Mouse (Mus musculus): ENCODE data around the gene Flrt1.

The Flrt1 gene

DNA sequence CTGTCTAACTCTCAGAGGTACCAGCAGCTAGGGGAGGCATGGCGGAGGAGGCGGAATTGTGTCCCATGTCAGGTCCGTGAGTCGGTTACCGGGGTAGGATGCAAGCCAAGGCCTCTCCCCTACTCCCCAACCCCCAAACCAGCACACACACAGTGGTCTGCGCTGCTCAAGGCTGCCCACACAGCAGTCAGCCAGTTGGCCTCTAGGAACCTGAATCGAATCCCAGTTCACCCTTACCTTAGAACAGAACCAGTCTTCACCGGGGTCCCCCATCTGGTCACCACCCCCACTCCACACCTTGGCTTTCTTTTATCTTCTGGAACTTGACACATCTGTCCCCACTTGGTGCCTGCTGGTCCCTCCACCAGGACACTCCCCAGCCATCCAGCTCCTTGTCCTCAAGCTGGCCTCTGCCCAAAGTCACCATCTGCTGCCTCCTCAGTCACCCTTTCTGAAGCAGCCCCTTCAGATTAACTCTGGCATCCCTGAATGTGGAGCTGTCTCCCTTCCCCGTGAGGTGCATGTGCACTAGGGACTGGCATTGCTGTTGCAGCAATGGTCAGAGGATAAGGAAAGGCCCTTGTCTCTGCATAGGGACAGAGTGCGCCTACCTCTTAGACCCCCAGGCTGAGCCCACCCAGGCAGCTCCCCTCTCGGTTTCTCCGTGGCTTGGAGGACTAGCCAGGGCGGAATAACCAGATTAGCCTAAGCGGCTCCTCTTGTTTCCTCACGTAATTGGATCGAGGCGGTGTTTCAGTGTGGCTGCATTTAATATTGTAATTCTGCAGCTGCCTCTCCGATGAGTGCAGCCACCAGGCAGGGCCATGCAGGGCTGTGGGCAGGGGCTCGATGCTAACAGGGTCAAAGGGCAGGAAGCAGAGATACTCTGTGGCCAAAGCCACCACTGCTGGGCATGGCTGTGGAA is 23.3 kb upstream of the Flrt1 start:
- DNase-seq = no peak

DNA sequence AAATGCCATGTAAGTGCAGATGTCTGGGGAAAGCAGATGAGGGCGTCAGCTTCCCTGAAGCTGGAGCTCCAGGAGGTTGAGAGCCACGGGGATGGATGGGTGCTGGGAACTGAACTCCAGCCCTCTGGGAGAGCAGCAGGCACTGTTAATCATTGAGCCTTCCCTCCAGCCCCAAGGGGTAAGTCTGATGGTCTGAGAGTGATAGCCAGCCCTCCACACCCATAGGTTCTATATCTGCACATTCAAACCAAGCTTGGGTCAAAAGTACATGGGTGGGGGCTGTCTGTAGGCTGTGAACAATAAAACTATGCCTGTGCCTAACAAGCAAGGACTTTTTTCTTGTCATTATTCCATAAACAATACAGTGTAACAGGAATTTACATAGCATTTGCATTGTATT is 21.4 kb upstream of the Flrt1 start:
- no peak for DNase-seq

DNA sequence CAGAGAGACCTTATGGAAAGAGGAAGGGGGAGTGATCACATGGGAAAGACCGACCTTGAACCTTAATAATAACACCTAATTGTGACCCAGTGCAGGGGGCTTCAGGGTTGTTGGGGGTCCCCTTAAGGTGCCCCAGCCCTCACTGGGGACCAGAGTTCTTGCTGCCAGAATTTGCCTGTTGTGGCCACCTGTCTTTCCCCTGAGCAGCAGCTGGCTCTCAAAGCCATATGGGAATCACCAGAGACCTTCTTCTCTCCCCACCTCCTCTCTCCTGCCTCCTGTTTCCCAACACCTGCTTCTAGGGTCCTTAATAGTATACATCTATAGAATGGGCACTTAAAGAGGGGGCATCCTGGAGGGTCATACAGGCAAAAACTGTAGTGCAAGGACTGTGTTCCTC is 20.7 kb upstream of the Flrt1 start:
- no peak for DNase-seq

DNA sequence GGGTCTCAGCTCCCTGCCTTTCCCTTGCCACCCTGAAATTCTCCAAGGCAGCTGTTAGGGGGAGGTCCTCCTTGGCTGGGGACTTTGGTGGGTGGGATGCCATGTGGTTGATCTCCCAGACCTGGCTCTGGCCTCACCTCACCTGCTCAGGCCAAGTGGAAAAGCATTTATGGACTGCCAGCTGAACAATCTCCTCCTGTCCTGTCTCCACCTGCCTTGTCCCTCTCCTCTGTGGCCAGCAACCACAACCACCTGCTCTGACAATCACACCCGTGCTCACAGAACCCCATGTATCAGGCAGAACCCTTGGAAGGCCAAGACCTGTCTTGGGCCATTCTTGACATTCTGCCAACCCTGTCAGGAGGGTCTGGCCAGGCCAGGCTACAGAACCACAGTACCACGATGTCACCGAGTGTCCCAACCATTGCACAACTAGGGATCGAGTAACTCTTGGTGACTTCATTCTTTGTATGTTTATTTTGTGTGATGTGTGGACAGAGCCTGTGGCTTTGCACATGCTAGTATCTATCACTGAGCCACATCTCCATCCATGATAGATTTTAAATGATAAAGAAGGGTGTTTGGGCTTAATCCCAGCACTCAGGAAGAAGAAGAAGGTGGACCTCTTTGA is 20.1 kb upstream of the Flrt1 start:
- no peak for DNase-seq

DNA sequence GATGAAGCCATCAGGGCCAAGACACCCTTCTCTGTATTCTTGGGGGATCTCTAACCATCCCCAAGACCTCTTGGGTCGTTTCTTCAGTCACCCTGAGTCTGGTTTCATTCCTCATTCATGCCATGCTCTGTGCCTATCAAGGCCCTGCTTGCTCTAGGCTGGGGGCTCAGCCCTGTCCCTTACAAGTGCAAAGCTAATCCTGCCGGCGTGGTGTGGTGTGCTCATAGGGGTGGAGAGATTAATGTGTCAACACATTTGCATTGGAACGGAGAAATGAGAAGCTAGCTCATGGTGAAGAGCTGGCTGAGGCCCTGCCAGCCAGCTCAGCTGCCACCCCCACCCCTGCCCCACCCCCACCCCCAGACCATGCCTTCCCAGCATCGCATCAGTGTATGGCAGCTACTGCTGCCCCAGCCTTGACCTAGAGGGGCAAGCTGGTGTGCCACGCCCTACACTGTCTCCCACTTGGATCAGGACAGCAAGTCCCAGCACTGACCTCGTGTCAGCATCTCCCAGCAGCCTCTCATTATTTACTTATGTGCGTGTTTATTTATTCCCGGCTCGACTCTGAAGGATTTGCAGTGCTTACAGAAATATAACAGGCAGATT is 17.3 kb upstream of the Flrt1 start:
- no peak for DNase-seq

DNA sequence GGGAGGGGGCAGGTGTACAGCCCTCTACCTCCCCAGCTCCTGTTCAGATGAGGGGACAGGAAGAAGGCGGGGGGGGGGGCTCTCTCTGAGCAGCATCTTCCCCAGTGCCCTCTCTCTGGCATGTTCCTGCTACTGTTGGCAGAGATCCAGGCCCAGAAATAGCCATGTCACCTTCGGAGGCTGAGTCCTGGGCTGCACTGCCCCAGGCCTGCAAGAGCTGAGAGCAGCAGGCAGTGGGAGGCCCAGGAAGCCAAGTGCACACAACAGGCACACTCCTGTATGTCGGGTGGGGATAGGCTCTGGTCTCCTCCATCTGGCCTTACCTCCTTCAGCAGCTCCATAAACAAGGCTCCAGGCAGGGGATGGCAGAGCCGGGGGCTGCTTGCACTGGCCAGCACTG is 16.7 kb upstream of the Flrt1 start:
- DNase-seq = no peak

DNA sequence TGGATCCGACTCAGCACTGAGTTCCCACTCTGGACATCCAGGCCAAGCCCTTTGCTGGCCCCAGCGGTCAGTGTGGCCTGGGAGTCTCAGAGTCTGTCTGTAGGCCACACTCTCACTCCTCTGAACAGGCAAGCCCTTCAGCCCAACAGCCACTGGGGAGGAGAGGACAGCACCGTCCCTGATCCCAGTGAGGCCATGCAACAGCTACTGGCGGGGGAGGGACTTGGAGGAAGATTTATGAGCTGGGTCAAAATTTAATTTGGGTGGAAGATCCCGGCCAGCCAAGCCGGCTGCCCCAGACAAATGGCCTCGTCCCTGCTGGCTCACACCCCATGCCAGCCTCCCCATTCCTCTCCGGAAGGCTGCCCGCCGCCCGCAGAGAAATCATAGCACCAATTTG is 15.7 kb upstream of the Flrt1 start:
- no peak for DNase-seq

DNA sequence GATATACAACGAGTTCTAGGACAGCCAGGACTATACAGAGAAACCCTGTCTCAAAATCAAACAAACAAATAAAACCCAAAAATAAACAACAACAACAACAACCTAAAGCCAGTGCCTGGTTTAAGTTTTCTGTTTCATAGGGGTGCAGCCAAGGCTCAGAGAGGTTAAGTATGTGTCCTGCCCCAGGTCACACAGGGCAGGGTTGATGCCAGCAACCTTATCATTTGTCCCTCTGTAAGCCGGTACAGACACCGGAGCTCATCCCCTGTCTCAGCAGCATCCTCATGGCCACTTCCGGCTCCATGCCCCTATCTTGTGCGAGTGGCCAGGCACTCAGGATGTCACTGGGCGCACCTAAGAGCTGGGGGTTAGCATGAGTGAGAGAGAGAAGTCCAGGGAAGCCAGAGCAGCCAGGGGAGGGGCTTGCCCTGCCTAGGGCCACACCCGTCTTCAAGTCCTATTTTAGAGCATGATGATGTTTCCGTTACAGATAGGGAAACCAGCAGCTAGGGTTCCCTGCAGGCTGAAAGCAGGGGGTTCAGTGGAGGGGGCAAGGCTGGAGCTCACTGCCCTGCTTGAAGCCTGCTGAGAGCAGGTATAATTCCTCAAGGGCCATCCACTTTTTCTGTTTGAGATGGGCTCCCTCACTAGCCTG is 12.3 kb upstream of the Flrt1 start:
- peak; percentile 25 for DNase-seq

DNA sequence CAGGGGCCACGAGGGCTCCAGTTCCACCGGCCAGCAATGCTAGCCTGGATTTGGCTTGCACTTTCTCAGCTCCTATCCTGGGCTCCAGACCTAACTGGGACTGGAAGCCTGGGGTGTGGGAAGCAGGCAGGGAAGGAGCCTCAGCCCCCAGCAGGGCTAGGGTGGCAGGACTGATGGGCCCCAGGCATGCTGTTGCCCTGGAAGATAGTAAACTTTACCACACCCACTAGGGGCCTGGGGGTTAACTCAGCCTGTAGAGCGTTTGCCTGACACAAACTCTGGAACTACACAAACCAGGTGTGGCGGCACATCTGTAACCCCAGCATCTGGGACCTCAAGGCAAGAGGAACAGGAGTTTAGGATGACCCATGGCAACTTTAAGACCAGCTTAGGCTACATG is 11.6 kb upstream of the Flrt1 start:
- DNase-seq = no peak

DNA sequence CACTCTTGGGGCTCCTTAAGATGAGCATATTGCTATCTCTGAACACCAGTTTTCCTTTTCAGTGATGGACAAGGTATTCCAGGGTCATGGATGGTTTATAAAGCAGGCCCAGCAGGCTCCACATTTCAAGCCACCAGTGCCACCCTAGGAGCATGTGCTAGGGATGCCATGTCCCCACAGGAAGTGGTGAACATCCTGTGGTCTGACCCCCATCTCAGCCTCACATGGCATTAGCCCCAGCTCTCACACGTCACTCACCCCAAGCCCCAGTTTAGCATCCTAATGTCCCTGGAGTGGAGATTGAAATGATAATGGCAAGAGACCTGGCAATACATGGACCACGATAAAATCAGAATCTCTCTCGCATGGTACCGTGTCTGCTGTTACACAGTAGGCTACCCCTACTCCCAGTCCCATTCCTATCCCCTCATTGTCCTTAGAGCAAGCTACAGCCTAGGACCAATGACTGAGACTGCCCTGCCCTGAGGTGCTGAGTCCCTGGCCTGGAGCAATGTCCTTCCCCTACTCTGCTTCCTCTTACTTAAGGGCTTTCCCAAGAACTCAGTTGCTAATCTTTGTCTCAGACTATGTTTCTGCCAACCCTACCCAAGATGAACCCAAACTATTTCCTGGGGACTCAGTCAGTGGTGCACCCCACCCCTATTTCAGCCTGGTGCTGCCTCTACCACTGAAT is 10.7 kb upstream of the Flrt1 start:
- DNase-seq = peak; percentile 29

DNA sequence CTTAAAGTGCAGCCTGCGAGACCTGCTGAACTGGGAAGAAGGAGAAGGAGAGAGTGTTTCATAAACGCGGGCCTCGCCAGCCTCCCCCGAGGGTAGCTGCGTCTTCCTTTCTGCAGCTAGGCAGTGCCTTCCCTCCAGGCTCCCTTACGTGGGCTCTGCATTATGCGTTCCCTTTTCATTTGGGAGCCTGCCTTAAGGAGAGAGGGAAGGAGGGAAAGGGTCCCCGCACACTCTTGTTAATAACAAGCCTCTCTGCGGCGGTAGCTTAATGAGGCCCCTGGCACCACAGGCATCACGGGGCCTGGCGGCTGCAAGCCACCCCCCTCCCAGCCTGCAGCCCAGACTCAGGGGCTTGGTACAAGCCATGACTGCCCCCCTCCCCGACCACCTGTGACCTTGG is 8.0 kb upstream of the Flrt1 start:
- DNase-seq = no peak

DNA sequence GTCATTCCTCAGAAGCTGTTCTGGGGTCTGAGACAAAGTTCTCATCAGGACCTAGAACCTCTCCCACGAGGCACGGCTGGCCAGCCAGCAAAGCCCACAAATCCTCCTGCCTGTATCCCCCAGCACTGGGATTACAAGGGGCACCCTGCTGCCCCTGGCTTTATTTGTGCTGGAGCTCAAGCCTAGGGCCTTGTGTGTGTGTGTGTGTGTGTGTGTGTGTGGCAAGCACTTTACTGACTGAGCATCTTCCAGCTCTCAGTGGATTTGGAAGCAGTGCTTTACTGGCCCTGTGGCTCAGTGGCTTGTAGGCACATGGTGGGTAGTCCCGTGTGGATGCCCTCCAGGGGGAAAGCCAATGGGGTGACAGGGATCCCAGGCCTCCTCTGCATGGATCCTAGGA is 7.1 kb upstream of the Flrt1 start:
- DNase-seq = no peak

DNA sequence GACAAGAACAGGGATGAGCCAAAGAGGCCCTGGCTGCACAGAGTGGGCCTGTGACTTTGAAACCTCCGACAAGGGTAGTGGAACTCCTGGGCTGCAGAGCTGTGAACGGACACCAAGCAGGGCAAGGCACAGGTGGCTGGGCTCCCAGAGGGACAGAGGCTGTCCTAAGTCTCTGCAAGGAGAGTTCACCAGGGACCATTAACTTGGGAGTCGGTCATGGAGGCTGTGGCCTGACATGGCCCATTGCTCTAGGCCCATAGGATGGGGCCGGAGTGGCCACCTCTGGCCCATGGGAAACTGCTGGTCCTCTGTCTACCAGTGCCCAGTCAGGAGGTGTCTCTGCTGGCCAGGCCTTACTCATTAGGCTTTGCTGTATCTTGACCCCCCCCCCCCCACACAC is 6.2 kb upstream of the Flrt1 start:
- DNase-seq = no peak

DNA sequence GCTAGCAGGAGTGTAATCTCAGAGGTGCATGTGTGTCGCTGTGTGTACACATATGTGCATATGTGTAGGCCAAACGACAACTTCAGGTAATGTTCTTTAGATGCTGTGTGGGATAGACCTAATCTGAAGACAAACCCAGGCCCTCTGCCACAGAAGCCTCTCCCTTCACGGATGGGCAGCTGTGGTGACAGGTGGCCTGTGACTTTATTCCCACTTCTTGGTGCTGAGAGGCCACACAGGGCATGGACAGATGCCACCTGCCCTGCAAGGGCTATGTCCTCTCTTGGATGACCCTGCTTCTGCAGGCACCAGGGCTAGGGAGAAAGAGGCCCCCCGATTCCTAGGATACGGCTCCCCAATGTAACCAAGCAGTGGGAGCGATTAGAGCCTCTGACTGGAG is 5.8 kb upstream of the Flrt1 start:
- DNase-seq = no peak

DNA sequence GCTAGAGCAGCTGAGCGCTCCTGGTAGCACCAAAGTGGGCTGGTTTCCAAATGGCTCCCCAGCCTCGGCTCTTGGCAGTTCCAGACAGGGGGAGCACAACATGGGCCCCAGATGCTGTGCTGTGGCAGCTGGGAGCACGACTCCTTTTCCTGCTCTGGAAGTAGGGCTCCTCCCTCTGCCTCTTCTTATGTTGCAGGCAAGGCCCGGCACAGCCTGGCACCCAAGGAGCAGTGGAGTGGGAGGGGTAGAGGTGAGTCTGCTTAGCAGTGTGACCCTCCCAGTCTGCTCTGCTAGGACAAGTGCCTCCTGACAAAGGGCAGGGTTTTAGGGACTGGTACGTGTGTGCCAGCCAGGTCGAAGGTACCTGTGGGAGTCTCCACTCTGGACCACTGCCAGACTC is 5.3 kb upstream of the Flrt1 start:
- DNase-seq = no peak

DNA sequence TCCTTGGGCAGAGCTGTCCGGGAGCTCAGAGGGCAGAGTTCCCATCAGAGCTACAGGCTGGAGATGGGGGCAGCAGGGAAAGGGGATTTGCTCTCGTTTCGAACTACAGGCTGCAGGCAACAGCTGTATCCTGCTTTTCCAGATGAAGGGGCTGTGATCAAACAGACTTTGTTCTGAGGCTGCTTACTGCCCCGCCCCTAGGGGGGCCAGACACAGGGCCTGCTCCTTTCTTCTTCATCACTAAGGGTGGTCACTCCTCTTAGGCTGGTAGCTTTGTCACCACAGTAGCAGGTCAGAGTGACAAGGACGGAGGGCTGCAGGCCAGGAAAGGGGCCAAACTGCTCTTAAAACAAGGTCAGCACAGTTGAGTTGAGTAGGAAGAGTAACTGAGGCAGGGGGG is 4.6 kb upstream of the Flrt1 start:
- no peak for DNase-seq

DNA sequence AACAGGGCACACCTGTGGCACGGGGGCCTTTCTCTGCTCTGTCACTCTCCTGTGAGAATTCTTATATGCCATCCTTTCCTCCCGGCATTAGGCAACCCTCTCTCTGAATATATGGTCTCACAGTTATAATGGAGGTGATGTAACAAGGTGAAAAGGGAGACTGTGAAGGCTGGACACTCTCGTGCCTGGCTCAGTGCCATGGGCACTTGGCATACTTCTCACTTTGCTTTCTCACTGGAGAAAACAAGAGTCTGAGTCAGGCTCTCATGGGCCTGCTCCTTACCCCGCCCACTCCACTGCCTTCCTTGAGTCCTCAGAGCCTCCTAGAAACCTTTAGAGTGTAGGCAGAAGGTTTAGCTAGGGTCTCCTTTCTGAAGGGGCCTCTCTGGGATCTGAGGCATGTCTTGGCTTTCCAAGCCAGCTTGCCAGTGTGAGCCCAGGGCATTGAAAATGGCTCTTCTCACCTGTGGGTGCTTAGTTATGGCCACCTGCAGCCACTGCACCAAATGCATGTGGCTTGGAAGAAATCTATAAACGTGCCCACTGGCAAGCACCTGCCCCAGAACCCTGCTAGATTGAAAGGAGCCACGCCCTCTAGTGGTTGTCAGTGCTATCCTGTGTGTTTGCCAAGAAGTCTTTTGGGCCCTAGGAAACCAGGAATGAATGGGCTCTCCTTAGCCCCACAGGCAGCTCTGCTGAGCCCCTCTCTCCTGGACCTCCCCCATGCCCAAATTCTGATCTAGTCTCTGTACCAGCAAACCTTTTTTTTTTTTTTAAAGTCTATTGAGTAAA is 2.8 kb upstream of the Flrt1 start:
- peak; percentile 33 for DNase-seq

DNA sequence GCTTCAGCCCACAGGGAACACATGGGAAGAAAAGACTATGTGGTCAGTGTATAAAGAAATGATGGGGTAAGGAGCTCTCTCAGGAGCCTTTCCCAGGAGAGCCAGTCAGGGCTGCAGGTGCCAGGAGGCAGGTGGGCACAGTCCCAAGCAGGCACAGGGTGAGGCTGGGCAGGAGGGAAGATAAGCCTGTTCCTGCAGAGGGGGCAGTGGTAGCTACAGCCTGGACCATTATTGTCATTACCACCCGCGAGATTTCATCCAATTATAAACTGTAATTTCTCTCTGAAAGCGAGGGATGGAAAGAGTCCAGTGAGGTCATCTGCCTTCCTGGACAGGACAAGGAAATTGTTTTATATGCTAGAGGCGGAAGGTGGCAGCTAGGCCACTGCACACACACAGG is 1.6 kb upstream of the Flrt1 start:
- no peak for DNase-seq

DNA sequence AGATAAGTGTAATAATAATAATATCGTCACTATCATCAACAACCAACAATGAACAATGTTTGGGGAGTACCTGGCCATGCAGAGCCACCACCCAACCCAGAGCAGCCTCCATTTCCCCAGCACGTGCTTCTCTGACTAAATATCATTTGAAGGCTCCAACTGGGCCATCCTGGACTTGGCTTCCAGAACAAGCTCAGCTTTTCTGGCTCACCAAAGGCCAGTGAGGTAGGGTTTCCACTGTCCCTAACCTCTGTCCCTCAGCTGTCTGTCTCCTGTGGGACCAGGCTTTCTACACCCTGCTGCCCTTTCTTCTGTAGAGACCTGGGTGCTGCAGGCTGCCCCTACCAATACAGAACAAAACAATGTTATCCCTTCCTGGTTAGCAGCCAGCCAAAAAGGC is 1.0 kb upstream of the Flrt1 start:
- no peak for DNase-seq

DNA sequence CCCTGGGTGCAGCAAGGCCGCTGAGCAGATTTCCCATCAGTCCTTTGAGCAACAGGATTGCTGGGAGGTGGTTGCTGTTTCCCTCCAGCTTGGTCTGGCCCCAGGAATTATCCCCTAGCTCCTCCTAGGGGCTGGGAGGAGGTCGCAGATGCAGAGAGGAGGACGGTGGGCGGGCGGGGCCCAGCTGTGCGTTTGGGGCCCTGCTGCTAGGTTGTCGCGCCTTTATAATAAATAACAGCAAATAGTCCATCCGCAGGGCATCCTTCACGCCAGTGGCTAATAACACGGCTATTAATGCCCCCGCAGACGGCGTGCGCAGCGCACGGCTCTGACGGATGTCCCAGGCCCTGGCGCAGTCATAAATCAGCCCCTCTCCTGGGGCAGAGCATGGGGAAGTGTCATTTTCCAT is 1.5 kb downstream of the Flrt1 start:
- no peak for DNase-seq

DNA sequence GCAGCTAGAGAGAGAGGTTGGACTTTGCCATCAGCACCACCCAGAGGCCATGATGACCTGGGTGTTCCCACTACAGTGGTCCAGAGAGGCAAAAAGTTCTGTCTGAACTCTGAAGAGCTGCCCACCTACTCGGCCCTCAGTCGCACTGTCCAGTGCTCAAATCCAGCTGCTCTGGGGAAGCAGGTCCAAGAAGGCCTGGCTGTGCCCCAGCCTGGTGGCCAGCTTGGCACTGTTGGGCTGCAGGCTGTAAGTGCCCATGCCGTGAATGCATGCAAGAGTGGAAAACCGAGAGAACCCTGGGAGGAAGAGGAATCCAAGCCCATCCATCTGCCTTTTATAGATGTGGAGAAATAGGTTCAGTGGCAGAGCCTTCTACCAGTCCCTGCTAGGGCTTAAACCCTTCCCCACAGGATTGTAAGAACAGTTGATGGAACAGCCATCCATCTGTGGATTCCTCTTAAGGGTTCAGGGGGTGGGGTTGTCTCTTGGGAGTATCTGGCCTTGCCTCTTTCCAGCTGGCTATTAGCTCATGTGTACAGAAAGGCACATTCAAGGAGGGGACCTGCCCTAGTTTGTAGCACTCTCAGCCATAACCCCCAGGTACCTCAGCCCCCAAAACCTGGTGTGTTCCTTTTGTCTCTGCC is 2.1 kb downstream of the Flrt1 start:
- DNase-seq = no peak

DNA sequence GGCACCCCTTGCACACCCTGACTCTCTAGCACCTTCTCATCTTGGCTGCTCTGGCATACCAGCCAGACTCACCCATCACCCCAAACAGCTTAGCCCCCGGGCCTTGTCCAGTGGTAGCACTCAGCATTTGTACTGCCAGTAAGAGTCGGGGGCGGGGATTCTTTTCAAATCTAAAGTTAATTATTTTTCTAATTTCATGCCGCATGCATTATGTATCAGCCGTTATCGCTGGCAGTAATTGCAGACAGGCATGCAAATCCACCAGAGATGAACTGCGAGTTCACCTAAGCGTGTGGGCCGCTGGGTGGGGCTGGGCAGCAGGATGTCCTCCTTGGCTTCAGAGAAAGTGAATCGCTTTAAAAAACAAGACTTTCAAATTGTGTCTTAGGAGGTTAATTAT is 3.5 kb downstream of the Flrt1 start:
- DNase-seq = no peak
